Mouse (Mus musculus) small intestine, adult 10 weeks (tissue): ENCODE measurements around the gene Gm9507. TPM values are rescaled to one million over a fixed set of nuclear protein-coding genes. Genes with fewer than 3 reads are reported as not detected.

Experiments used
- polyA plus RNA-seq: library from polyadenylated mRNA; stranded (reverse); fragments of 350-450 nt; fragmentation: Illumina TruSeq; extraction: RNeasy Lipid Tissue Mini Kit (QIAGEN cat#74804); gene quantifications from one replicate; pipeline ENCODE4 v1.2.3, GENCODE M21; 2014; ENCODE audit warnings: low replicate concordance

Gene Gm9507
- not detected for polyA plus RNA-seq

DNA sequence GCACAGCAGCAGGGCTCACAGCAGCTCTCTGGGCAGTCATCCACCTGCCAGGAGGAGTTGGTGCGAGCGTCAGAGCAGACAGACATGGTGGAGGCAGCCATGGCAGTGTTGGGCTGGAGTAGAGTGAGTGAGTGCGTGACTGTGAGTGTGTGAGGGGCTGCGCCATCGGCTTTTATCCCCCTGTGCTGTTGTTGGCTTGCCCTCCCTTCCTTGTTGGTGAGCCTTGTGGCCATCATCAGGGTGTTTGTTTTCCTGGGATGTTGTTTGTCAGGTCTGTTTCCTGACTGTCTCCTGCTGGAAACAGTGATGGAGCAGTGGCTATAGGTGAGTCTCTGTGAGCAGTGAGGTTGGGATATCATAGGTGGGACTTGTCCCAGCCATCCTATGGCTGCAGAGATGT lies at the start of gene Gm9507:
Gene Gm9507 (minus strand): TSS at position 101 of the 400 bp plus-strand sequence.

GRCm38 (mm10) chr10:77852559-77852958 lies 40.9 kb upstream of the Gm9507 start, which contains the start of gene Gm10318:
Gene Gm10318, plus strand, starts transcription at chr10:77852859.

GRCm38 (mm10) chr10:77846503-77846902 lies 34.9 kb upstream of the Gm9507 start, which contains the start of gene Gm36176:
Gene Gm36176, plus strand, starts transcription at chr10:77846803.

GRCm38 (mm10) chr10:77835647-77836046 lies 24.0 kb upstream of the Gm9507 start, which contains the start of gene Krtap10-10:
Gene Krtap10-10, plus strand, starts transcription at chr10:77835947.

DNA sequence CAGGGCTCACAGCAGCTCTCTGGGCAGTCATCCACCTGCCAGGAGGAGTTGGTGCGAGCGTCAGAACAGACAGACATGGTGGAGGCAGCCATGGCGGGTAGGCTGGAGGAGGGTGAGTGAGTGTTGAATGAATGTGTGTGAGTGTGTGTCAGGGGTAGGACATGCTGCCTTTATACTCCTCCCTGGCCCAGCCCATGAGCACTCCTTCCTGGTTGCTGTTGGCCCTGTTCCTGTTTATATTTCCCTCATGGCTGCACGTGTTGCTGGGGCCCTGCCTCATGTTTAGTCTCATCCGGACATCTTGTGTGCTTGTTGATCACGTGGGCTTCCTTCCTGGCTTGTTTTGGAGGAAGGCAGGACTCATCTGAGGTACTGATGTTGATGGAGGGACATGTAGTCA lies 15.3 kb upstream of the Gm9507 start, which contains the start of gene Krtap10-4:
Gene Krtap10-4 (minus strand): TSS at position 145 of the 400 bp plus-strand sequence.

GRCm38 (mm10) chr10:77814382-77814781 lies 2.7 kb upstream of the Gm9507 start, which contains the start of gene Gm2696:
Gene Gm2696, plus strand, starts transcription at chr10:77814682.

GRCm38 (mm10) chr10:77798921-77799508 lies 12.6 kb downstream of the Gm9507 start, which contains the start of gene Gm19668:
Gene Gm19668, minus strand, starts transcription at chr10:77799133.

GRCm38 (mm10) chr10:77794976-77795375 lies 16.7 kb downstream of the Gm9507 start, which contains the start of gene Gm9639:
Gene Gm9639, minus strand, starts transcription at chr10:77795076.

GRCm38 (mm10) chr10:77787876-77788275 lies 23.8 kb downstream of the Gm9507 start, which contains the start of gene Gm7137:
Gene Gm7137, minus strand, starts transcription at chr10:77788200.

DNA sequence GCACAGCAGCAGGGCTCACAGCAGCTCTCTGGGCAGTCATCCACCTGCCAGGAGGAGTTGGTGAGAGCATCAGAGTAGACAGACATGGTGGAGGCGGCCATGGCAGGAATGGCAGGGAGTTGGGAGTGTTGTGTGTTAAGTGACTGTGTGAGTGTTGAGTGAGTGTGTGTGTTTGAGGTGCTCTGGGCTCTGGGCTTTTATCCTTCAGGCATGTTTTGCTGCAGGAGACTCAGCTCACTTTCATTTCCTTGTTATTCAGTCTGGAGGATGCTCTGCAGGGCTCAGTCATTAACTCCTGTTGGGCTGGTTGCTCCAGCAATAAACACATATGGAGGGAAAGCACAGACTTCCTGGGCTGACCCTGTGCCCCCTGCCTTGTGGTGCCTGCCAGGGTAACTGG lies 29.2 kb downstream of the Gm9507 start, which contains the start of gene Gm3250:
Gene Gm3250 (minus strand): TSS at position 101 of the 400 bp plus-strand sequence.

DNA sequence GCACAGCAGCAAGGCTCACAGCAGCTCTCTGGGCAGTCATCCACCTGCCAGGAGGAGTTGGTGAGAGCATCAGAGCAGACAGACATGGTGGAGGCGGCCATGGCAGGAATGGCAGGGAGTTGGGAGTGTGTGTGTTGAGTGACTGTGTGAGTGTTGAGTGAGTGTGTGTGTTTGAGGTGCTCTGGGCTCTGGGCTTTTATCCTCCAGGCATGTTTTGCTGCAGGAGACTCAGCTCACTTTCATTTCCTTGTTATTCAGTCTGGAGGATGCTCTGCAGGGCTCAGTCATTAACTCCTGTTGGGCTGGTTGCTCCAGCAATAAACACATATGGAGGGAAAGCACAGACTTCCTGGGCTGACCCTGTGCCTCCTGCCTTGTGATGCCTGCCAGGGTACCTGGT lies 34.8 kb downstream of the Gm9507 start, which contains the start of gene Gm7138:
Gene Gm7138 (minus strand): TSS at position 101 of the 400 bp plus-strand sequence.

DNA sequence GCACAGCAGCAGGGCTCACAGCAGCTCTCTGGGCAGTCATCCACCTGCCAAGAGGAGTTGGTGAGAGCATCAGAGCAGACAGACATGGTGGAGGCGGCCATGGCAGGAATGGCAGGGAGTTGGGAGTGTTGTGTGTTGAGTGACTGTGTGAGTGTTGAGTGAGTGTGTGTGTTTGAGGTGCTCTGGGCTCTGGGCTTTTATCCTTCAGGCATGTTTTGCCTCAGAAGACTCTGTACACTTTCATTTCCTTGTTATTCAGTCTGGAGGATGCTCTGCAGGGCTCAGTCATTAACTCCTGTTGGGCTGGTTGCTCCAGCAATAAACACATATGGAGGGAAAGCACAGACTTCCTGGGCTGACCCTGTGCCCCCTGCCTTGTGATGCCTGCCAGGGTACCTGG lies 40.4 kb downstream of the Gm9507 start, which contains the start of gene Gm3238:
Gene Gm3238 (minus strand): TSS at position 101 of the 400 bp plus-strand sequence.

Other genes with a start within 250 kb of the Gm9507 start
- 153 TPM for gene Pttg1ip, start 230.1 kb downstream of the Gm9507 start, polyA plus RNA-seq
- 54.4 TPM for gene Sumo3, start 205.7 kb downstream of the Gm9507 start, polyA plus RNA-seq
- not detected for gene Gm49325, start 205.6 kb downstream of the Gm9507 start, polyA plus RNA-seq
- 2.6 TPM for gene Ube2g2, start 189.6 kb downstream of the Gm9507 start, polyA plus RNA-seq
- gene Tspear, start 125.3 kb downstream of the Gm9507 start, polyA plus RNA-seq = not detected
- gene Gm19402, start 121.1 kb downstream of the Gm9507 start, polyA plus RNA-seq = not detected
- not detected for gene Gm9508, start 114.6 kb downstream of the Gm9507 start, polyA plus RNA-seq
- gene Gm10272, start 105.2 kb downstream of the Gm9507 start, polyA plus RNA-seq = not detected
- not detected for gene Gm10024, start 100.4 kb downstream of the Gm9507 start, polyA plus RNA-seq
- not detected for gene Gm10142, start 96.0 kb downstream of the Gm9507 start, polyA plus RNA-seq
- not detected for gene Krtap12-1, start 91.2 kb downstream of the Gm9507 start, polyA plus RNA-seq
- not detected for gene Gm10100, start 85.4 kb downstream of the Gm9507 start, polyA plus RNA-seq
- not detected for gene Gm18596, start 69.2 kb downstream of the Gm9507 start, polyA plus RNA-seq
- gene Gm9736, start 60.5 kb downstream of the Gm9507 start, polyA plus RNA-seq = not detected
- not detected for gene Gm3233, start 52.2 kb downstream of the Gm9507 start, polyA plus RNA-seq
- not detected for gene Gm3238, start 40.5 kb downstream of the Gm9507 start, polyA plus RNA-seq
- not detected for gene Gm7138, start 34.9 kb downstream of the Gm9507 start, polyA plus RNA-seq
- gene Gm3250, start 29.3 kb downstream of the Gm9507 start, polyA plus RNA-seq = not detected
- not detected for gene Gm7137, start 23.6 kb downstream of the Gm9507 start, polyA plus RNA-seq
- not detected for gene Gm9639, start 16.8 kb downstream of the Gm9507 start, polyA plus RNA-seq
- gene Gm19668, start 12.7 kb downstream of the Gm9507 start, polyA plus RNA-seq = not detected
- gene Gm2696, start 2.8 kb upstream of the Gm9507 start, polyA plus RNA-seq = not detected
- gene Krtap10-4, start 15.3 kb upstream of the Gm9507 start, polyA plus RNA-seq = not detected
- not detected for gene Krtap10-10, start 24.1 kb upstream of the Gm9507 start, polyA plus RNA-seq
- gene Gm36176, start 35.0 kb upstream of the Gm9507 start, polyA plus RNA-seq = not detected
- gene Gm10318, start 41.0 kb upstream of the Gm9507 start, polyA plus RNA-seq = not detected
- not detected for gene Gm3285, start 50.1 kb upstream of the Gm9507 start, polyA plus RNA-seq
- 2.0 TPM for gene Lrrc3, start 90.7 kb upstream of the Gm9507 start, polyA plus RNA-seq
- gene Trpm2, start 158.7 kb upstream of the Gm9507 start, polyA plus RNA-seq = 1.3 TPM
- 0.33 TPM for gene 1810043G02Rik, start 166.7 kb upstream of the Gm9507 start, polyA plus RNA-seq
- gene Pfkl, start 198.2 kb upstream of the Gm9507 start, polyA plus RNA-seq = 0.52 TPM
- 0.41 TPM for gene Dnmt3l, start 230.1 kb upstream of the Gm9507 start, polyA plus RNA-seq
- not detected for gene Aire, start 231.8 kb upstream of the Gm9507 start, polyA plus RNA-seq